Mouse (Mus musculus) A20 (cell line): ENCODE measurements around the gene Tex19.1.
"Not testable (repeated sequence)": the region's sequence is repeated elsewhere in the genome, so short reads cannot be mapped to it uniquely, and the experiment has no call there.

Experiments used
- DNase-seq: peaks from one replicate; pipeline ENCODE4 v3.0.0-alpha.2; 2011; ENCODE audit warnings: low read depth, low spot score

The Tex19.1 gene

DNA sequence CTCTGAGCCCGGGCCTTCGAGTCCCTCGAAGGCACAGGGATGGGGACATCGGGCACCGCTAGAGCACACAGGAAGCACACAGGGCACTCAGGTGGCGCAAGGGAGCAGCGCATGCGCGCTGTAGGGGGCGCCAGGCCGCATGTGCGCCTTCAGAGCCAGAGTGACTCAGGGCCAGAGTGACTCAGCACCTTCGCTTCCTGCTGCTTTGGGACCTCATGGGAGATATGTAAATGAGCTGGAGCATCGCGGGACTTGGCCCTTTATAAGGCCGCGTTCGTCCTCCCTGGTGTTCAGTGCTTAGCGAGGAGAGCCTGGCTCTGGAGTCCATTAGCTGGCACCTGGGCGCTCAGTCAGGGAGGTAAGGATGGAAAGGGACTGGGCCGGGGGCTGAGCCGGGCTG is at the start of gene Tex19.1:
Gene Tex19.1 (plus strand): TSS at position 279 of the 400 bp plus-strand sequence.
- peak; percentile 11 for DNase-seq

- no peak for DNase-seq
Observed at GRCm38 (mm10) chr11:121099762-121100161, 46.2 kb upstream of the Tex19.1 start.

DNA sequence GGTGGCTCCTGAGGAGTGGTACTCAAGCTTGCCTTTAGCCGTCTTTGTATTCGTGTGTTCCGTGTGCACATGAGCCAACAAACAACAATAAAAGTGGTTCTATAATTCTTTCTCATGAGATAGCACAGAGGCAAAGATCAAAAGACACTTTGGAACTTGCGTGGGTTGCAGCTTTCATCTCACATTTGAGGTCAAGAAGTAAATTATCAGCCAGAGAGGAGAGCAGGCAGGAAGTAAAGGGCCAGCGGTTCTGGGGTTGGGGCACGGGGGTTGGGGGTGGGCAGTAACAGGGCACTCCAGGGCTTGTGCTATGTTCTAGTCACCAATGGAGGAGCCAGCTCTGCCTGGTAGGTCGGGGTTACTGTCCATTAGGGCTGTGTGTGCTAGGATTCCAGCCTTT is 45.3 kb upstream of the Tex19.1 start:
- DNase-seq: no peak

DNA sequence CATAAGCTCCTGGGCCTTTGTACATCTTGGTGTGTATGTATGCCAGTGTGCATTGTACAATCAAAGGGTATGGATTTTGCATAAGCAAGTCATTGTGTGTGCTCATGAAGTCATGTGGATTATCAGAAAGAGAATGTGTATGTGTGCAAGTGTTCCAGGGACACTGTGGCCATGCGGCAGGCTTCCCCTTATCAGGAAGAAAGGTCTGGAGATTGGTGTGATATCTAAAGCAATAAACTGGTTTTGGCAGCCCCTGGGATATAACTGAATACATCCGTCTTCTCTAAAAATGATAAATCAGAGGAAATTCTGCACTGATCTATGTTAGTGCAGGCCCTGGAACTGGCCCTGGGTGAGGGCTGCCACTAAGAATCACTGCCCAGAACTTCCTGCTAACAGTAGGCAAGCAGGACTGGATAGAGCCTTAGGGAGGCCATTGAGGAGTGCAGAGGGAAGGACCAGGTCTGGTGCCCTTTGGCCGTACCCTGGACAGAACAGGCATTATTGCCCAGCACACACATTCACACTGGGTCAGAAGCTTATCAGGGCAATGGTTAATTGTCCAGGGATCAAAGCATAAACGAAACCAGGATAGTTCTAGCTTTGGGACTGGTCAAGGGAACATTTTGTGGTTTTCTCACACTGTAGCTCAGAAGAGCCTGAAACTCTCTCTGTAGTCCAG is 44.7 kb upstream of the Tex19.1 start:
- DNase-seq: no peak

DNA sequence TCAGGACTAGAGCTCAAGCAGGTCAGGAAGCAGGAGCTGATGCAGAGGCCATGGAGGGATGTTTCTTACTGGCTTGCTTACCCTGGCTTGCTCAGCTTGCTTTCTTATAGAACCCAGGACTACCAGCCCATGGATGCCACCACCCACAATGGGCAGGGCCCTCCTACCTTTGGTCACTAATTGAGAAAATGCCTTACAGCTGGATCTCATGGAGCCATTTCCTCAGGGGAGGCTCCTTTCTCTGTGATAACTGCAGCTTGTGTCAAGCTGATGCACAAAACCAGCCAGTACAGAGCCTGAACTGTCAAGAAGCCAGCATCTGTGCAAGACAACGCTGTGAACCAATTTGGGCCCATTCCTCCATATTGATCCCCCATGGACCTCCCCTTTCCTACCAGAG is 38.7 kb upstream of the Tex19.1 start:
- not testable (repeated sequence) for DNase-seq

- DNase-seq: no peak
Observed at GRCm38 (mm10) chr11:121108061-121108460, 37.9 kb upstream of the Tex19.1 start.

- no peak for DNase-seq
Observed at GRCm38 (mm10) chr11:121109986-121110385, 36.0 kb upstream of the Tex19.1 start.

- no peak for DNase-seq
Observed at GRCm38 (mm10) chr11:121111051-121111450, 34.9 kb upstream of the Tex19.1 start.

DNA sequence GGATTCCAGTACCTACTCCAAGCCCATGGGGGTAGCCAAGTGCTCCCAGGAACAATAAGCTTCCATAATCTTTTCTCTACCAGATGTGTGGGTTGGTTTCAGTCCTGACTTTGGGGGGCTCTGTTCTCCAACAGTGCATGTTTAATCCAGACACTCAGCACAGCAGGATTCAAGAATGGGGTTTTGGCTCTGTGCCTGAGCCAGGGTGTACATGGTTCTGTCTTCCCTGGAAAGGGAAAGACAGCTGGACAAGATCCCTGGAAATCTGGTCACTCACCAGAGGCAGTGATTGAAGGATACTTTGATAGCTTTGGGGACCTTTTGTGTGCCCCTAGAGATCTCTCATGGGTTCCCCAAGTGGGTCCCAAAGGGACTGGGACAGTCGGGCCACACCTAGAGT is 34.3 kb upstream of the Tex19.1 start:
- no peak for DNase-seq

DNA sequence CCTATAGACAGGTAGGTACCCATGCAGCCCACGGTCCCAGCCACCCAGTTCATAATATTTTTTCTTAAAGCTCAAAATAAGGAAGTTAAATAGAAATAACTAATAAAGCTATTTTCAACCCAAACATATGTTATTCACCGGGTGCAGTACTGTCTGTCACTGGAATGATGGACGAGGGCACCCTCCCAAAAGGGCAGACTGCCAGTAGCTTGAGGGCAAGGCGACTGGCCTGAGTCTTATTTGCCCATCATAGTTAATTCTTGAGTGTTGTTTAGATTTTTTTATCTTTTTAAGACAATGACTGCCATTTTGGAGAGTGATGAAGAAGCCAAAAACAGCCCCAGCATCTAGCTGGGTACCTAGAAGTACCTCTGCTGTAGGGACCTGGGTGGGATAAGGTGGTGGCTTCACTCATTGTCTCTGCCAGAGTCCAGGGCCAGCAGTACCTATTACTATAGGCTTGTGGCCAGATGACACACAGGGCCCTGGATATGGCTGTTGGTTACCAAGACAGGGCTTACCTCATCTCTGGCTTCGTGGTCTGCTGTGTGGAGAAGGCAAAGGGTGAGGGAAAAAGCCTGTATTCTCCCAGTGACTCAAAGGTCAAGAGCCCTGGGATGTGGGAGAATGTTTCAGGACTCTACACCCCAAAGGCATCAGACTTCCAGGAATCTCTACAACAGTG is 33.7 kb upstream of the Tex19.1 start:
- no peak for DNase-seq

DNA sequence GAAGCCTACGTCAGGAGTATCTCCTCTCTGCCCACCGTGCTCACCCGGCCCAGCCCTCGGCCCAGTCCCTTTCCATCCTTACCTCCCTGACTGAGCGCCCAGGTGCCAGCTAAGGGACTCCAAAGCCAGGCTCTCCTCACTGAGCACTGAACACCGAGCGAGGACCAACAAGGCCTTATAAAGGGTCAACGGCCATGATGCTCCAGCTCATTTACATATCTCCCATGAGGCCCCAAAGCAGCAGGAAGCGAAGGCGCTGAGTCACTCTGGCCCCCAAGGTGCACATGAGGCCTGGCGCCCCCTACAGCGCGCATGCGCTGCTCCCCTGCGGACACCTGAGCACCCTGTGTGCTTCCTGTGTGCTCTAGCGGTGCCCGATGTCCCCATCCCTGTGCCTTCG is 27.8 kb upstream of the Tex19.1 start:
- DNase-seq: peak; percentile 14

DNA sequence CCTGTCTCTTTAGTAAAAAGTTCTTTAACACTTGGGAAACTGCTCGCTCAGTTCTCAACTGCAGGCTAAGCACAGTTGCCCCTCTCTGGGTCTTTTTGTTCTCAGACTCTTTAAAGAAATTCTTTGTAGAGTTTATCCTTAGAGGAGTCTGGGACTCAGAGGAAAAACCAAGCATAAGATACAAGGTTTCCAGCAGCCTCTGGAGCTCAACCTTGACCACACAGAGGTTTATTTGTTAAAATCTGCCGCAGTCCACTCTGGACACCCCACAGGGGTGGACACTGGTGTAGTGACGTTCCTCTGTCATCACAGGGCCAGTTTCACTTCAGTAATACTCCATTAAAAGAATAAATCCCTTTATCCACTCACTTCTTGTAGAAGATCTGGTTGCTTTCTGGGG is 27.4 kb upstream of the Tex19.1 start, which contains the start of gene Tex19.2:
Gene Tex19.2 (minus strand): TSS at position 101 of the 400 bp plus-strand sequence.
- no peak for DNase-seq

GRCm38 (mm10) chr11:121121151-121121550 is 24.8 kb upstream of the Tex19.1 start:
- DNase-seq: no peak

DNA sequence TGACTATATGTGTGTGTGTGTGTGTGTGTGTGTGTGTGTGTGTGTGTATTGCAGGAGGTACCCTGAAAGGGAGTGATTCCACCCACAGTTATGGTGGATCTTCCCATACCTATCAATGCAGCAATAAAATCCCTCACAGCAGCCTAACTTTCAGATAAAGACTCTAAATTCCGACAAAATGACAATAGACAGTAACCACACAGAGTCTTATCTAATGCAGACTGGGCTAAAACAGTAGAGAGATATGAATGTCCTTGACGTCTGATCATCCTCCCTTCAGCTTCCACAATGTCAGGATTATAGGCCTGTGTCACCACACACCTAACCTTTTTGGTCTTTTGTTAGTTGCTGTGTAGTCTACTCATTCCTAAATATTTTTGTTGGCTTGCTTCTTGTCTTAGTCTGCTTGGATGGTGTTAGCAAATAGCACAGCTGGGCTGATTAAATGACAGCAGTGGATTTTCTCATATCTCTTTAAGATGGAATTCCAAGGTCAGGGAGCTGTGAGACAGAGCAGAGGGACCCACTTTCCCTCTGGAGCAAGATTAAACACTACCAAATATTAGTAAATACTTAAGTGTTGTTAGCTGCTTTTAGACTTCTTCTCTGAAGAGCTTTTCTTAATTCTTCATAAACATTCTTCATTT is 23.8 kb upstream of the Tex19.1 start:
- no peak for DNase-seq

DNA sequence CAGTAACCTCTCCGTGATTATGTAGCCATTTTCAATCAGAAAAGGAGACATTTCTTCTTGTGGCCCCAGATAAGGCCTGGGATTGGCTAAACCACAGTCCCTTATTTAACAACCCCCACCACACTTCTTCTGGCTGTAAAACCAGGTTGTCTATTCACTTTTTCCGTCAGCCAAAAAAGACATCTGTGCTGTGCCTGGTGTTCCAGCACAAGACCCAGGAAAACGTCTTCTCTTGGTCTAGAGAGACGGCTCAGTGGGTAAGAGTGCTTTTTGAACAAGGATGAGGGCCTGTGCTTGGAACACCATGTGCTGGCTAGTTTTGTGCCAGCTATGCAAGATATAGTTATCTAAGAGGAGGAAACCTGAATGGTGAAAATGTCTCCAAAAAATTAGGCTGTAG is 22.5 kb upstream of the Tex19.1 start:
- DNase-seq: no peak

DNA sequence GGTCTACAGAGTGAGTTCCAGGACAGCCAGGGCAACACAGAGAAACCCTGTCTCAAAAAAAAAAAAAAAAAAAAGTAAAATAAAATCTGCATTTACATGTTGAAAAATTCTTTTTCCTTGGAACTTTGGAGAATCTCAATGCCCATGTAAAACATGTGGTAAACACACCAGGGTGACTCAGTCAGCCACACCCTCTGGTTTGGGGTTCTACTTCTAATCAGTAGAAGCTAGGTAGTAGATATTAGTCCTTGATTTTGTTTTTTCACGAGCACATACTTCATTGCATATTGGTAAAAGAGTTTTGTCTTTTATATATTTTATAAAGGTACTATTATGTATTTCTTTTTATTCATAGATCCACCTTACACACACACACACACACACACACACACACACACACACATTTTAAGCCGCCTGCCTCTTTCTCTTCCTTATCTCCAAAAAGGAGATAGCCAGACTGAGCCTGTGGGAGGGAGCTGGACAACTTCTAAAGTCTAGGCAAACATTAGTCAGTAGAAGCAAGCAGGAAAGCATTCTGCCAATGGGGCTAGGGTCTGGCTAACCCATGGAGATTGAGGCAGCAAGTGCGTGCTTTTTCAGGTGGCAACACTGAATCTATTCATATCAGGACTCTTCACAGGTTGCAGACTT is 20.3 kb upstream of the Tex19.1 start:
- no peak for DNase-seq

DNA sequence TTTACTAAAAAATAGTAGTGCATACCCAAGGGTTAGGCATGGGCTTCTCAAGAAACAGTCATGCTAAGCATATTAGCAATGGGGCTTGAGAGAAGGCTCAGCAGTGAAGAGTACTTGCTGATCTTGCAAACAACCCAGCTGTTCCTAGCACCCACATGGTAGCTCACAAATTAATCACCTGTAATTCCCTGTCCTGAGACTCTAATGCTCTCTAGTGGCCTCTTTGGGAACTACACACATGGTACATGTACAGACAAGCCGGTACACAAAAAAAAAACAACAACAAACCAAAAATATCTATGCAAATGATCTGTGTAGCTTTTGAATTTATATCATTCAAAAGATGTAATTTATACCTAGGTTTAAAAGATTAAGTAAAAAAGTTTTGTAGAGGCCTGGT is 19.5 kb upstream of the Tex19.1 start:
- peak; percentile 72 for DNase-seq

- no peak for DNase-seq
Observed at GRCm38 (mm10) chr11:121127441-121127840, 18.5 kb upstream of the Tex19.1 start.

GRCm38 (mm10) chr11:121129616-121130015 is 16.3 kb upstream of the Tex19.1 start:
- no peak for DNase-seq

- DNase-seq: no peak
Observed at GRCm38 (mm10) chr11:121134600-121134999, 11.3 kb upstream of the Tex19.1 start.

GRCm38 (mm10) chr11:121137682-121138081 is 8.3 kb upstream of the Tex19.1 start:
- no peak for DNase-seq

DNA sequence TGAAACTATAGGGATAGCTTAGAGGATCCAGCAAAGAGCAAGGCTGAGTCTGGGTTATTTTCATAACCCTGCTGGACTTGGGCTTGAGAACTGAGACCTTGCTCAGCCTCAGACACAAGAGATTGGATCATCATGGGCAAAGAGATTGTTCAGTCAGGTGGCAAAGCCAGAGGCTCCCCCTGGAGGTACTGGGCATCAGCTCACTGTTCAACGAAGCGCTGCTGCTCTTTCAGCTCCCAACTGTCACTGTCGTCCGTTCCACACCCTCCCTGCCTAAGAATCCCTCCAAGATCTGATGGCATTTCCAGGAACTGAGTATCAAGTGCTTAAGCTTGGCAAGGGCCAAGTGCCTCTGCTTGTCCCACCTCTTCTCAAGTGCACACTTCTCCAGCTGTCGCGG is 7.2 kb upstream of the Tex19.1 start:
- DNase-seq: no peak
